Mouse (Mus musculus) testis, postnatal 14 days (tissue): ENCODE measurements around the gene Tenm2.
A peak's percentile ranks its signal among the peaks of the same experiment; 100 is the strongest.

Source experiments
- DNase-seq: peaks from one replicate; pipeline ENCODE4 v3.0.0; 2021; ENCODE audit warnings: low spot score

The Tenm2 gene

GRCm38 (mm10) chr11:36902302-36902701, 333.5 kb downstream of the Tenm2 start:
- no peak for DNase-seq

- no peak for DNase-seq
These were observed 342.7 kb downstream of the Tenm2 start for GRCm38 (mm10) chr11:36893061-36893460.

- no peak for DNase-seq
These were observed 344.7 kb downstream of the Tenm2 start for GRCm38 (mm10) chr11:36891106-36891505.

GRCm38 (mm10) chr11:36887490-36887889, 348.3 kb downstream of the Tenm2 start:
- no peak for DNase-seq

DNA sequence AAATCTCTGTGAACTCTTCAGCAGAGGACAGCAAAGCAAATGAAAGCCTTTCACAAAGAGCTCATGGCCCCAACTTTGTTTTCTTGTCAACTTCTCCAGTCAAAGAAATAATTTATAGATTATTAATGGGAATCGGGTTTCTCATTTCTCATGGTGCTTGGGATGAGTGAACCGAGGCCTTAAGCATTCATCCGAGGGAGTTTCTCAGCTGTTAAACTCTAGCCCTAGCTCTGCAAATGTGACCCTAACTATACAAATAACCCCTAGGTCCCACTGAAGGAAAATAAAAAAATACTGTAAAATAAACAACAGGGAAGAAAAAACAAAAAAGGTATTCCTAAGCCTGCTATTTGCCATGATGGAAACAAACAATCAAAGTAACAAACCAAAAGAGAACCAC, 349.6 kb downstream of the Tenm2 start:
- no peak for DNase-seq

- no peak for DNase-seq
These were observed 362.8 kb downstream of the Tenm2 start for GRCm38 (mm10) chr11:36872961-36873360.

DNA sequence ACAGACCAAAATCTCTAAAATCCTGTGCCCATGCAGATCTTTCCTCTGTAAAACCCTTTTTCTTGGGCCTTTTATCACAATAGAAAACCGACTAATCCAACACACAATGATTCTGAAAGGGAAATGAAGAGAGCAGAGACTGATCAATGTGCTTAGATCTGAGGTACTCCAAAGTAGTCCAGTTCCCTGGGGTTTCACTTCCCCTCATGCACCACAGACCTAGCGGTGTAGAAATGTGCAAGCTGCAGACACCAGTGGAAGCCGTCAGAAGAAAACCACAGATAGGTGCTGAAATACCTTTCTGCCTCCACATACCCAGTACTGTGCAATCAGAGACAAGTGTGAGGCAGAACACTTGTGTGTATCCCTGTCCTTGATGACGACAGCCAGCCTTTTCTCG, 365.2 kb downstream of the Tenm2 start:
- DNase-seq, result no peak

GRCm38 (mm10) chr11:36851690-36852089, 384.1 kb downstream of the Tenm2 start:
- no peak for DNase-seq

GRCm38 (mm10) chr11:36847451-36847850, 388.3 kb downstream of the Tenm2 start:
- DNase-seq, result no peak

GRCm38 (mm10) chr11:36832855-36833254, 402.9 kb downstream of the Tenm2 start:
- DNase-seq, result no peak

- no peak for DNase-seq
These were observed 404.3 kb downstream of the Tenm2 start for GRCm38 (mm10) chr11:36831511-36831910.

DNA sequence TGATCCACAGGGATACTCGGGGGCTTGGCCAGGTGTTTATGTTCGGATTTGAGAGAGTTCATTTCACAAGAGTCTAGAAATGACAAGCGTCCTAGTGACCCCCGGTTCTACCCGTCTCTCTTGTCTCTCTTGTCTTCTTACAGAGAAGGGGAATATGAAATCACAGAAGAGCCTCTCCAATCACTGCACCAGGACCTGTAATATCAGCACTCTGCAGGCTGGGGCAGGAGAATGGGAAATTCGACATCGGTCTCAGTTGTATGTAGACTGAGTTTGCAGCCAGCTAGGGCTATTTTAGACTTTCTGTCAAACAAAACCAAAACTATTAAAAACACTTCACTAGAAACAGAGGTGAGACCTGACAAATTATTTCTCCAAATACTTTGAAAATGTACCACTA, 411.1 kb downstream of the Tenm2 start:
- DNase-seq, result no peak

- DNase-seq, result no peak
These were observed 431.1 kb downstream of the Tenm2 start for GRCm38 (mm10) chr11:36804615-36805014.

GRCm38 (mm10) chr11:36802208-36802631, 433.5 kb downstream of the Tenm2 start:
- no peak for DNase-seq

DNA sequence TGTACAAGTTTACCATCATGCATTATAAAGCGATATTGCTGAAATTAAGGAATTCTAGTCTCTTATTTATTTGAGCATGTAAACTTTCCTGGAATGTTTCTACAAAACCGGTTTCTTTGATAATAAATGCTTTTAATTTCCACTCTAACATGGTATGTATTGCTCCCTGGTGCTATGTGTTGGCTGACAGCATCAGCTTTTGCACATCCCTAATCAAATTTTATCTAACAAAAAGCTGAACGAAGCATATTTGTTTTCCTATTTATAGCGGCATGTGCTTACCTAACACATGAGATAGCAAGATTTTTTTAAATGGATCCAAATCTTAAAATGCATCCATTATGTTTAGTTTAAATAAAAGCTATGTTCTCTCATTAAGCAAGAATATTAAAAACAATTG, 434.1 kb downstream of the Tenm2 start:
- DNase-seq, result no peak

- DNase-seq, result no peak
These were observed 436.4 kb downstream of the Tenm2 start for GRCm38 (mm10) chr11:36799409-36799808.

DNA sequence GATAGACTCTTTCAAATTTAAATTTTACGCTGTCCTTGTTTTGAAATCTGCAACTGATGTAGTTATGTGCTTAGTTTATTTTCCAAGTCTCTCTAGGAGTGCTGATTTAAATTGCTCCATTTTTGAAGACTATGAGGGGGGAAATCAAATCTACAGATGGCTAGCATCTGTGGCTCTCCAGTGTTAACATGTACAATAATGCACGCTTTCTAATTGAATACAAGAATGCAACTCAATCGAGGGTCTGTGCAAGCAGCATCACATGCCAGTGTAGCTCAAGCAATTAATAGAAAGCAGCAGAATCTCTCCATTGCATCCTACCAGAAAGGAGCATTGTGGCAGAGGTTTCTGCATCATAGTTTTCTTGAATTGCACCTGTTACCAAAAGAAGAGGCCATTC, 477.8 kb downstream of the Tenm2 start:
- DNase-seq, result no peak

DNA sequence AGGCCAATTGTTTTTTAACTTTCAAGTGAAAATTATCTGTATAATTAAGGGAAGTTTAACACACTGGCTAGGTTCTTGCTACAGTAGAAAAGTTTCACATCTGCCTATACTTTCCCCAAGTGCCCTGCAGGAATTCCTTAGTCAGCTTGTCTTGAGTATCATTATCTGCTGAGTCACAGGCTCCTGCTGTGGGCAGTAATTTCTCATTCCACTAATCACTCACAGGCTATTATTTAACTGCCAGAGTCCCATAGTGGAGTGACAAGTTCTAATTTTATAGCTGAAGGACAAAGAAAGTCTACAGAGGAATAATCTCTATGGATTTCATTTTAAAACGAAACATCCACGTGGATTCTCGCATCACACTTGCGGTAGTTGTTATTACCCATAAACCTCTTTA, 489.5 kb downstream of the Tenm2 start:
- DNase-seq, result no peak

GRCm38 (mm10) chr11:36727800-36728199, 508.0 kb downstream of the Tenm2 start:
- no peak for DNase-seq

GRCm38 (mm10) chr11:36702881-36703280, 532.9 kb downstream of the Tenm2 start:
- DNase-seq, result no peak

- no peak for DNase-seq
These were observed 534.8 kb downstream of the Tenm2 start for GRCm38 (mm10) chr11:36700951-36701350.

- no peak for DNase-seq
These were observed 535.6 kb downstream of the Tenm2 start for GRCm38 (mm10) chr11:36700131-36700530.

GRCm38 (mm10) chr11:36698268-36698667, 537.5 kb downstream of the Tenm2 start:
- no peak for DNase-seq

GRCm38 (mm10) chr11:36697816-36698215, 537.9 kb downstream of the Tenm2 start:
- peak; percentile 7 for DNase-seq

- no peak for DNase-seq
These were observed 538.6 kb downstream of the Tenm2 start for GRCm38 (mm10) chr11:36697021-36697639.
